Mouse (Mus musculus) heart, adult 11 months (tissue): Measurements from ENCODE around the gene Gga2.

ENCODE experiments used
- DNase-seq: peaks from one replicate; pipeline ENCODE4 v3.0.0; 2022

Gene Gga2

GRCm38 (mm10) chr7:121995961-121996360 lies 25.1 kb downstream of the Gga2 start:
- no peak for DNase-seq

GRCm38 (mm10) chr7:121981307-121981871 lies 39.6 kb downstream of the Gga2 start, which contains the start of gene Cog7:
TSS of gene Cog7 (minus strand) at chr7:121981711.
- peak; percentile 98 for DNase-seq

DNA sequence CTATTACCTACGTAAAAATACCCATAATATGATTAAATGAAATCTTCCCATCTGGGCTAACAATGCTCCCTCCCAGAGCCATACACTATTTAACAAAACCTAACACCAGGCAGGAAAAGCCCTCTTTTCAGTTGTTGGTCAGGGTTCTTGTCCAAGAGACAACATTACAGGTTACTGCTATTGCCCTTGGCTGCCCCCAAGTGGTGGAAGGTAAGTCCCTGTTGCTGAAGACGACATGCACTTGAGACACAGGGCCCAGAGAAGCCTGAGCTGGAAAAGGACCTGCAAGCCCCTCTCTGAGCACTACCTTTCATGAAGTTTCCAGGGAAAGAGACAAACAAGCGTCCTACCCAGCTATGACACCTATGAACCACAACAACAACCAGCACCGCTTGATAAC lies 46.0 kb downstream of the Gga2 start:
- no peak for DNase-seq

DNA sequence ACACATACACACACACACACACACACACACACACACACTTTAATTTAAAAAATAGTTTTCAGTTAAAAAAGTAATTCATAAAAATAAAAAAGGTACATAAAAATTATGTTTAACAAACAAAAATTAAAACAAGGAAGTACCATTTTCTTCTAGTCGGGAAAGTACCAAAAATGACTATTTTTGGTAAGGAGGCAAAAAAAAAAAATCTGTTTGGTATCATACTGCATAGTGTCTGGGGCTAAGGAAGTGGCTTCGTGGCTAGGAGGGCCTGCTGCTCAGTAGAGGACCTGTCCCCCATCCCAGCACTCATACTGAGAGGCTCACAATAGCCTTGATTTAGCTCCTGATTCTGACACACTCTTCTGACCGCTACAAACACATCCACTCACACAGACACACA lies 49.3 kb downstream of the Gga2 start:
- DNase-seq = no peak

DNA sequence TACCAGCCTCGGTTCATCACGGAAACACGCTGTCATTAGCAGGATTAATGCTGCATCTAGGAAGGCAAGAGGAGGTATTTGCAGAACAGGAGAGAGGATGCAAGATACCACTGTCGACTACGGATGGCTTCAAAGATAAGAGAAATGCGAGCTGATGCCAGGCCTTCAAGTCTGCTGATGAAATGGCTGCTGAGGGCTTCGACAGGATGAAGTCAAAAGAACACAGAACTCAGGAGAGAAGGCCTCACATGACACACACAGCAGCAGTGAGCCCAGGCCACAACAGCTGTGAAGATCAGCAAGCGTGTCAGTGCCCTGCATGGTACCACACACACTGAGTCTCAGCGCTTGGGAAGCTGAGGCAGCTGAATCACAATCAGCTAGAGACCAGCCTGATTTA lies 50.8 kb downstream of the Gga2 start:
- no peak for DNase-seq

DNA sequence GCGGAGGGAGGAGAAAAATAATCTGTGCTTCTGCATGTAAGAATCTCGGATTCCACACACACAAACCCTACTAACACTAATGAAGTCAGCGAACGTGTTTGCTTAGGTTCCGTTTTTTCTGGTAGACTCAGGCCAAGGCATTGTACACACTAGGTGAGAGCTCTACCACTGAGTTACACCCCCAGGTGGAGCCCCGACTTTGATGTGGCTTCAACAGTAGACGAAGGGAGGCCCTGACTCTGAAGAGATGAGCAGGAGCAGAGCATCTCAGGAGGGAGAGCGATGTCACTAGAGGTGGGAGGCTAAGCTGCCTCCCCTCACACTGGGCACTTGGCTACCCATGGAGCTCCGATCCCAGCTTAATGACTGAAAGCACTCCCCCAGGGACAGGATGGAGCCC lies 52.2 kb downstream of the Gga2 start:
- DNase-seq = no peak

GRCm38 (mm10) chr7:121968242-121968641 lies 52.8 kb downstream of the Gga2 start:
- DNase-seq = no peak

GRCm38 (mm10) chr7:121966169-121966568 lies 54.9 kb downstream of the Gga2 start:
- no peak for DNase-seq

- no peak for DNase-seq
Measured at GRCm38 (mm10) chr7:121963883-121964398, 57.1 kb downstream of the Gga2 start.

DNA sequence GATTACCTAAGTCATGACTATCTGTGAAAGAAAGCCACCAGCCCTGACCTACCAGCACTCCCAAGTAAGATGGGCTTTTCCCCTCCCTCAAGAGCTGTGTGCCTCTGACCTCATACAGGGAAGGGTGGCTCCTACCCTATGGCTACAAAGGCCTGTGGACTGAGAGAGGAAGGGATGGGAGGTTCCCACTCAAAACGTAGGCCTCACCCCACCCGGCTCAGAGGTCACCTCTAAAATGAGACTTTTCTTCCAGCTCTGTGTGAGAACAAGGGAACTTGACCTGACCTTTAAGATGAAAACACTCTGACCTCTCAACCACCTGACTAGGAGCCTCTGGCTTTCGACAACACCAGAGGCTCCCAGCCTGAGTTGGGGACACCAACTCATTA lies 58.5 kb downstream of the Gga2 start:
- DNase-seq = no peak

DNA sequence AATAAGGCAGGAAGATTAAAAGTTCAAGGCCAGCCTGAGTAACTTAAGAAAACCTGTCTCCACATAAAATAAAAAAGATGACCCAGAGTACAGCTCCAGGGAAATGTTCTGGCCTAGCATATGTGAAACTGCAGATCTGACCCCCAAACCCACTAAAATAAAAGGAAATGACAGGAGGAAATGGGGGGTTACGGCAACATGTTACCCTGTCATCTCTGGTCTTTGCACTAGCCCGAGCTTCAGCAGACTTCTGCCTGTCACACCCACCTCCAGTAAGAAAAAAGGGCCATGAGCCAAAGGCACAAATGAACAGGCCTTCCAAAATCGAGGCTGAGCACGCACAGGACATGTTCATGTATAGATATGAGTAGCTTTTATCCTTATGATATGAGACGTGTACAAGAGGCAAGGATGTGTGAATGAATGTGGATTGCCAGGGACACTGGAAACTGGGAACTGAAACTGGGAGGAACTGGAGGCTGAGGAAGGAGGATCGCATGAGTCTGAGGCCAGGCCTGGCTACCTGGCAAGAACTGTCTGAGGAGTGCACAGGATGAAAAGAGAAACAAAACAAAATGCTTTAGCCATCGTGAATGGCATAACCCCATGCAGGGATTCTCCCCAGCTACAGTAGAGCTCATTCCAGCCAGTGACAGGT lies 59.0 kb downstream of the Gga2 start:
- DNase-seq = no peak

DNA sequence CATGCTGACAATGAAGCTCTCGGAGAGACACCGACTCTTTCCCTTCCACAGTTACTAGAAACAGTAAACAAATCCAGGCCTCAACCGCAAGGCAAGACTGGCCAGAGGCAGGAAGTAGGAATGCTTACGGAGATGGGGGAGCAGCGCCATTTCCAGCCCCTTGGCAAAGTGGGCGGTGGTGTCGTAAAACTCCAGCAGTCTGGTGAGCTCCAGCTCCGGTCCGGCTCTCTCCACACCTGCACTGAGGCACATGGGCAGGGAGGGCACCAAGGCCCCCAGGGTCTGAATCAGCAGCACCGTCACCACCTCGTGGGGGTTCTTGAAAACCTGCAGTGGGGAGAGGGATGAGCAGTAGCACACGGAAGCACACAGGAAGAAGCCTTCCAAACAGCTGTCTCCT lies 65.2 kb downstream of the Gga2 start:
- DNase-seq = no peak

GRCm38 (mm10) chr7:121954891-121955669 lies 65.9 kb downstream of the Gga2 start:
- no peak for DNase-seq

GRCm38 (mm10) chr7:121947513-121947912 lies 73.5 kb downstream of the Gga2 start:
- no peak for DNase-seq

DNA sequence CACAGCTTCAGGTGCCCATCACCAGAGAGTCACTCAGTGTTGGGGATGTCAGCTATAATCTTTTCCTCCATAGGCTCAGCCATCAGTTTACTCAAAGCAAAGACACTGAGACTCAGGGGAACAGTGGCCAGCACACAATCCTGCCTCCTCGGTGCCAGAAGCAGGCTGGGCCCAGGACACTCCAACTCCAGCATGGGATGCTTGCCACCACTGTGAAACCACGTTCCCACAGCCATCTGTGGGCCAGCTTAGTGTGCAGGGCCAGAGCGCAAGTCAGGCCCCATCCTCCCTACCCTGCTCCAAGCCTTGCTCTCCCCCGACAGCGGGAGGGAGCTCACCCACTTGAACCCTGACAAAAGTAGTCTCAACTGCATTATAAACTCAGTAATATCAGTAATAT lies 74.8 kb downstream of the Gga2 start:
- no peak for DNase-seq

GRCm38 (mm10) chr7:121942371-121942770 lies 78.7 kb downstream of the Gga2 start:
- no peak for DNase-seq

GRCm38 (mm10) chr7:121941640-121942039 lies 79.4 kb downstream of the Gga2 start:
- DNase-seq = no peak

- no peak for DNase-seq
Measured at GRCm38 (mm10) chr7:121941016-121941415, 80.0 kb downstream of the Gga2 start.

DNA sequence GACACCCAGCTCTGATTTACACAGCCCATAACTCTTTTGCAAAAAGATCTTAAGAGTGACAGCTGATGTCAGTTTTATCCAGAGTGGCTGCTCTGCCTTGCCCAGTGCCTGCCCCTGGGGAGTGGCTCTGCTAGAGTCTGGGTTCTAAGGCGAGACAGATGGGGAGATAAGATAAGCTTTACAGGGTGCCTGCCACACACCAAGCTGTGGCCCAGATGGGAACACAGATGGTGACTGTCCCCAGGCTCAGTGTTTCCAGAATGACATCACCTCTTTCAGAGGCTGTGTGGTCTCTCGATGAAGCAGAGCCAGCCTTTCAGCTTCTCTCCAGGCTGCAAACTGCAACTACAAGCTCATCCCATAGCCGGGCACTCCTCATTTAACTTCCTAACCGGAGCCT lies 81.3 kb downstream of the Gga2 start:
- no peak for DNase-seq

GRCm38 (mm10) chr7:121939244-121939643 lies 81.8 kb downstream of the Gga2 start:
- DNase-seq = no peak

- DNase-seq = no peak
Measured at GRCm38 (mm10) chr7:121938124-121938891, 82.7 kb downstream of the Gga2 start.

GRCm38 (mm10) chr7:121936861-121937630 lies 84.0 kb downstream of the Gga2 start:
- no peak for DNase-seq
